Mouse (Mus musculus) embryonic stem cell, embryonic (primary cell): ENCODE results near the gene A4gnt.

ENCODE experiments used
- CTCF ChIA-PET, 4 experiments: fragments of 300-600 bp in 2 of 4; fragments of 350-600 bp in 2 of 4; sonication (Branson Sonifier 250); formaldehyde crosslinking; loops; one replicate each; lab custom pipeline; 2022; ENCODE audit warnings: inconsistent platforms in 2 of 4; lab: Charles Lee
- POLR2A ChIA-PET, 4 experiments: fragments of 300-600 bp in 2 of 4; fragments of 350-600 bp in 2 of 4; sonication (Branson Sonifier 250); formaldehyde crosslinking; loops; one replicate each; lab custom pipeline; 2022; ENCODE audit warnings: antibody characterized with exemption in 4 of 4, inconsistent platforms in 1 of 4; lab: Charles Lee

The A4gnt gene

DNA sequence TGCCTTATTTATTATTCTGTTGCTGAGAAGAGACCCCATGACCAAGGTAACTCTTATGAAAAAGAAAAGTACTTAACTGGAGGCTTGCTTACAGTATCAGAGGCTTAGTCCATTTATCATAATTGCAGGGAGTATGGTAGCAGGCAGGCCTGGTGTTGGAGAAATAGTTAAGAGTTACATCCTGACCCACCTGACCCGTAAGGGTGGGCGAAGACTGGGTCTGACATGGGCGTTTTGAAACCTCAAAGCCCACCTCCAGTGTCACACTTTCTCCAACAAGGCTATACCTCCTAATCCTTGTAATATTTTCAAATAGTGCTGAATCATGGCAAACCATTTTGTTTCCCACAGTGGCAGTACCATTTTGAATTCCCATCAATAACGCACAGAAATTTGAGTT lies 16.3 kb downstream of the A4gnt start:
- POLR2A ChIA-PET: interaction anchor here in 2 of 4 experiments (0.8 to 1.7 kb wide), 12 partner anchors 9 to 249 kb away, joined by 3 to 11 read pairs (median 4); partner anchors contain the start of genes Armc8 (in 1 of the 2) and Dbr1 (in 1 of the 2)
- CTCF ChIA-PET: interaction anchor here in 2 of 4 experiments (1.3 to 2.3 kb wide), 2 partner anchors 33 to 41 kb away, joined by 4 to 7 read pairs; no protein-coding TSS in a partner anchor

DNA sequence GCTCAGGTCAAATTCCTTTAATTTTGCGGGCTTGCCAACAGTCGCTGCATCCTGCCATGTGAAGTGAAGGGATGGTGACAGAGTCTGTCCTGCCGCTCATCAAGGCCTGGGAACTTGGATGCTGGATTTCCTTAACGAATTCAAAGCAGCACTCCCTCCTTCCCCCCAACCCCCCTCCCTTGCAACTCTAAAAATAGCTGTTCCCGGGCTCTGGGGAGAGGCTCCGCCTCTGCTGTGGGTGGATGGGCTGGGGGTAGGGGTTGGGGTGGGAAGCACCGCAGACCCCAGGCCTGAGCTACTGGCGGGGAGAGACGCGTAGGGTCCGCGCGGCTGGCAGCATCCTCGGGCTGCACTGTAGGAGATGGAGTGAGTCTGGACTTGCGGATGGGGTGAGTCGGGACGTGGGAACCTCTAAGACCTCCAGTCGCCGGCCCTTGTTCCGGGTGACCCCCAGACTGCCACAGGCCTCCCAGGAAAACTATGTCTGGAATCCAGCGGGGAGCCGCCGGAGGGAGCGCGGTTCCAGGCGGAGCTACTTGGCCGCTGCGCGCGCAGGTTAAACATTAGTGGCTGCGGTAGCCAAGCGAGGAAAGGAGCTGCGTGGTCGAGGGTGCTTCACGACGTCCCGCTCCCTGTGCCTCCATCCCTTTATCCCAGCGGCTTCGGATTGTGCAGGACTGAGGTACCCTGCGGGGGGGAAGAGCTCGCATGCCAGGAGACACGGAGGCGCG lies 17.1 kb downstream of the A4gnt start, which contains the start of gene Dzip1l:
TSS of gene Dzip1l (plus strand) at position 216 of the 731 bp plus-strand sequence.
- ChIA-PET CTCF (interaction anchor here (0.6 to 2.3 kb wide), 15 partner anchors 20 to 576 kb away, joined by 3 to 10 read pairs (median 4); partner anchors contain the start of genes Mras (in 1 of the 4) and Nme9 (in 1 of the 4)), POLR2A (interaction anchor here (0.5 to 1.7 kb wide), 35 partner anchors 8 to 1248 kb away, joined by 3 to 11 read pairs (median 3); partner anchors contain the start of genes Armc8 (in 3 of the 4) and Dbr1 (in 1 of the 4))

- ChIA-PET POLR2A (interaction anchor here in 3 of 4 experiments (0.7 to 1.7 kb wide), 21 partner anchors 10 to 1013 kb away, joined by 3 to 11 read pairs (median 5); partner anchors contain the start of genes Armc8 (in 3 of the 3) and Dbr1 (in 1 of the 3)), CTCF (interaction anchor here (1.0 to 2.3 kb wide), 8 partner anchors 21 to 180 kb away, joined by 4 to 10 read pairs (median 4); partner anchors contain the start of gene Nme9 (in 1 of the 4))
Observed at GRCm38 (mm10) chr9:99630071-99630470, 17.8 kb downstream of the A4gnt start.

DNA sequence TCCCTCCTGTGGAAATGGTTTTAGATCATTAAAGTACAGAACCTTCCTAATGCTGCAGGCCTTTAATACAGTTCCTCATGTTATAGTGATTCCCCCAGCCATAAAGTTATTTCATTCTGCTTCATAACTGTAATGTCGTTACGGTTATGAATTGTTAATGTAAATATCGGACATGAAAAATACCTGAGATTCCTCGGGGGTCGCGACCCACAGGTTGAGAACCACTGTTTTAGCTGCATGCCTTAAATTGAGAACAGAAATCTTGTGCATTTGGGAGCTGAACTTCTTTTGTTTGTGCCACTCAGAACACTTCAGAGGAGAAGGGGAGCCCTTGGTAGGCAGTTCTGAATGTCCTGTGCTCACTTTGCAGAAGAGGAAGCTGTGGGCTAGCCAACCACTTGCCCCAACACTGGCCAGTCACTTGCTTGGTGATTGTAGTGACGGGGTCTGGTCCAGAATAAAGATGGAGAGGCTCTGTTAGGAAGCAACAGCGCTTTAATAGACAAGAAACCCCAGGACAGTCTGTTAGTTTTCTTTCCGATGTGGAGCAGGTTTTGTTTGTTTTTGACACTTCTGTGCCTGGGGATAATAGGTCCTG lies 18.3 kb downstream of the A4gnt start:
- CTCF ChIA-PET: interaction anchor here in 2 of 4 experiments (1.6 to 1.8 kb wide), 2 partner anchors 31 to 180 kb away, joined by 4 to 10 read pairs; partner anchors contain the start of gene Nme9 (in 1 of the 2)
- POLR2A ChIA-PET: interaction anchor here in 1 of 4 experiments (0.7 to 1.7 kb wide), 5 partner anchors 13 to 1012 kb away, joined by 3 to 6 read pairs (median 3); partner anchors contain the start of gene Armc8

DNA sequence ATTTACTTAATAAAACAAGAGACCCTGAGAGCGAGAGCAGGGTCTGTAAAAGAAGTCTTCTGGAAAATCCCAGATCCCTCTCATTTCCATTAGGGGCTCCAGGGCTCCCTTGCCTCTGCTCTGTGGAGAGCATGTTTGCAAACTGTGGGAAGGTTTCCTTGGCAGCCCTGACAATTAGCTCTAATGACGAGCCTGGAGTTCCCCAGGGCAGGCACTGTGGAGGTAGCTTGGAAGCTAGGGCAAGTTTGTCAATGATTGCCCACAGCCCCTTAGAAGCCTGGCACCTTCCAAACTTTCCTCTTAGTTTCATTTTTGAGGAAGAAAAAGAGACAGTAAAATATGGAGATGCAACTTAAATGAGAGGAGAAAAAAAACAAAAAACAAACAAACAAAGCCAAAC lies 19.5 kb downstream of the A4gnt start:
- ChIA-PET POLR2A (interaction anchor here in 2 of 4 experiments (0.6 to 1.7 kb wide), 4 partner anchors 16 to 580 kb away, joined by 3 to 6 read pairs (median 4); no protein-coding TSS in a partner anchor), CTCF (interaction anchor here in 2 of 4 experiments (0.6 to 1.1 kb wide), 2 partner anchors 30 to 59 kb away, joined by 3 to 4 read pairs; no protein-coding TSS in a partner anchor)

GRCm38 (mm10) chr9:99632264-99632663 lies 20.0 kb downstream of the A4gnt start:
- CTCF ChIA-PET: interaction anchor here in 2 of 4 experiments (0.6 to 1.1 kb wide), 2 partner anchors 30 to 59 kb away, joined by 3 to 4 read pairs; no protein-coding TSS in a partner anchor
- POLR2A ChIA-PET: interaction anchor here in 2 of 4 experiments (0.6 to 1.7 kb wide), 7 partner anchors 15 to 579 kb away, joined by 3 to 6 read pairs (median 4); partner anchors contain the start of gene Dbr1 (in 1 of the 2)

DNA sequence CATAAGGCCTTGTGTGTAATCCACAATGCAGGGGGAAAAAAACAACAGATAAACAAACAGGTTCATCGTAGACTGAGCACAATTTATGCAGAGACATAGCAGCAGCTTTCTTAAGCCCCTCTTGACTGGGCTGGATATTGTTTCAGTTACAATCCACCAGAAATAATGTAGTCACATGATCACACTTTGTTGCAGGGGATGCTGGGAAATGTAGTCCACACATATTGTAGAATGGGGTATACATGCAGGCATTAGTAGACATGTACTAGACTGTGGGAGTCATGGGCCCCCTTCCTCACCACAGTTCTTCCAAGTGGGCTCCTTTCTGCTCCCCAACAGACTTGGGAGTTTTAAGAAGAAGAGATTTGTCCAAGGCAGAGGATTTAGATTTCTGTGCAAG lies 24.5 kb downstream of the A4gnt start:
- ChIA-PET POLR2A (no interaction called here), CTCF (no interaction called here)

DNA sequence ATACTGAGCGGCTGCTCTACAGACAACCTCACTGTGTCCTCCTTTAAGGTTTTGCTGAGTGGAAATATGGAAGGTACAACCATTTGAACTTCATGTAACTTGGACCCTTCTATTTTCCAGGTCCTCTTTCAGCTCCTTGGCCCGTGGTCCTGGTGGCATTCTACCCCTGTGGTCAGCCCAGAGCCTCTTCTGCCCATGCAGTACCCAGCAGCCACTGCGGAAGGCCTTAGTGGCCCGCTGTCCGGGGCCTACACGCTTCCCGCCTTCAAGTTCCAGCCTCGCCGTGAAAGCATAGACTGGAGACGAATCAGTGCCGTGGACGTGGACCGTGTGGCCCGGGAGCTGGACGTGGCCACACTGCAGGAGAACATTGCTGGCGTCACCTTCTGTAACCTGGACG lies 24.9 kb downstream of the A4gnt start:
- CTCF ChIA-PET: interaction anchor here in 1 of 4 experiments (1.1 kb wide), 1 partner anchor 50 kb away, joined by 4 read pairs; no protein-coding TSS in a partner anchor
- POLR2A ChIA-PET: interaction anchor here in 1 of 4 experiments (0.8 kb wide), 1 partner anchor 9 kb away, joined by 4 read pairs; the partner anchor contains the start of gene Dzip1l

- POLR2A ChIA-PET: interaction anchor here in 1 of 4 experiments (0.5 to 0.8 kb wide), 2 partner anchors 9 to 187 kb away, joined by 3 to 4 read pairs; partner anchors contain the start of gene Dzip1l
- CTCF ChIA-PET: interaction anchor here in 1 of 4 experiments (0.5 to 1.1 kb wide), 2 partner anchors 50 to 828 kb away, joined by 3 to 4 read pairs; no protein-coding TSS in a partner anchor
Observed at GRCm38 (mm10) chr9:99637736-99638135, 25.4 kb downstream of the A4gnt start.

DNA sequence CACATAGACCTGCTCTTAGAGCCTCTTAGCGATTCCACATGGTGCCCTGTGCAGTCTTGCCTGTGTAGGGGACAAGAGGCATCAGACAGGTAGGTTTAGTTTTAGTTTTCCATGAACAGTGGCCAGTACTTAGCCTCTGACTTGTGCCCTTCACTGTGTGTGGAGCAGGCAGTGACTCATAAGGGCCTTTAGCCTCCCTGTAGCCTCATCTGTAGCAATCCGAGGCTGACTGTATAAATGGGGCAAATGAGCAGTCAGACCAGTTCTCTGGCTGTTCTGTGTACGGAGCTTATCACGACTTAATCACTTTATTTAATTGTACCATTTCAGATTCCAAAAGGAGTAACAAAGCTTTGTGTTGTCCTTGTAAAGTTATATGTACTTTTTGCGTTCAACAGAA lies 27.7 kb downstream of the A4gnt start:
- ChIA-PET CTCF (interaction anchor here in 1 of 4 experiments (0.7 kb wide), 1 partner anchor 22 kb away, joined by 3 read pairs; no protein-coding TSS in a partner anchor), POLR2A (interaction anchor here in 3 of 4 experiments (0.5 to 1.2 kb wide), 3 partner anchors 10 to 400 kb away, joined by 3 read pairs; partner anchors contain the start of gene Dzip1l (in 1 of the 3))

- ChIA-PET POLR2A (interaction anchor here in 2 of 4 experiments (1.2 to 1.4 kb wide), 2 partner anchors 16 kb away, joined by 3 read pairs; partner anchors contain the start of gene Dzip1l (in 1 of the 2)), CTCF (interaction anchor here in 2 of 4 experiments (0.5 to 0.8 kb wide), 3 partner anchors 10 to 147 kb away, joined by 3 to 13 read pairs (median 4); no protein-coding TSS in a partner anchor)
Observed at GRCm38 (mm10) chr9:99645416-99645815, 33.1 kb downstream of the A4gnt start.

DNA sequence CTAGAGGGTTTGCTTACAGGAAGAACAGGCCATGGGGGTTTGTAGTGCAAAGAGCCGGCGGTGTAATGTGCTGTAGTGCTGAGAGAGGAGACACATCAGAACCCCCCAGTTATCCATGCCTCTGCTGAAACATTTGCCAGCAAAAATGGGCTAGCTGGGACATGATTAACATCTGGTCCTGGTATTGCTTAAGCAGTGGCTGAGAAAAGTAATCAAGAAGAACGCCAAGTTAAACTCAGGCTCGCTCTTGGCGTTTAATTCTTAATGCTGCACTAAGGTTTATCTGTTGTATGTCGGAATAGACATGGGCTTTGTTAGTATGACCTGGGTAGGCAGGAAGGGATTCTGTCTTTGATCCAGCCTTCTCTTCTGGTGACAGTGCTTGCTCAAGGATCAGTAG lies 33.8 kb downstream of the A4gnt start:
- CTCF ChIA-PET: no interaction called here
- POLR2A ChIA-PET: interaction anchor here in 1 of 4 experiments (0.6 kb wide), 2 partner anchors 13 to 49 kb away, joined by 3 to 5 read pairs; no protein-coding TSS in a partner anchor

DNA sequence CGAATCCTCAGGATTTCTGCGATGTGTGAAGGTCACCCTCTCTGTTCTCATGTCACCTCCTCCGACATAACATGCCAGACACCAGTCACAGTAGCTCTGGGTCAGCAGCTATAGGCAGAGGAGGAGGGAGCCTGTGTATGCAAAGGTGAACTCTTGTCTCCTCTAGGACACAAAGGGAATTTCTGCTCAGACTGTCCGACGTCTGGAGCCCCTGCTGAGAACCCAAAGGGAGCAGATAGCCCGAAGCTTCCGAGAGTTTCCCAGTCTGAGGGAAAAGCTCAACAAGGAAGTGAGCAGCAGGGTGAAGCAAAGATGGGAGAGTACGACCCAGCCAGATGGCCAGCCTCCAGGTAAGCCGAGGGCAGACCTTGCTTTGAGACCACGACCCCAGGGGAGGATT lies 48.5 kb downstream of the A4gnt start:
- ChIA-PET CTCF (interaction anchor here in 3 of 4 experiments (1.0 to 4.0 kb wide), 5 partner anchors 27 to 192 kb away, joined by 3 to 40 read pairs (median 9); no protein-coding TSS in a partner anchor), POLR2A (interaction anchor here in 3 of 4 experiments (1.1 to 2.4 kb wide), 8 partner anchors 16 to 189 kb away, joined by 3 to 10 read pairs (median 6); partner anchors contain the start of gene Dzip1l (in 2 of the 3))

- ChIA-PET CTCF (interaction anchor here (0.5 to 4.0 kb wide), 80 partner anchors 8 to 785 kb away, joined by 3 to 40 read pairs (median 4); partner anchors contain the start of genes Dzip1l (in 3 of the 4), Armc8 (in 1 of the 4), Dbr1 (in 1 of the 4) and Gm1123 (in 1 of the 4)), POLR2A (interaction anchor here in 3 of 4 experiments (0.6 to 2.4 kb wide), 23 partner anchors 10 to 1097 kb away, joined by 3 to 10 read pairs (median 4); partner anchors contain the start of genes Armc8 (in 2 of the 3), Dzip1l (in 2 of the 3) and Dbr1 (in 1 of the 3))
Observed at GRCm38 (mm10) chr9:99661606-99662166, 49.4 kb downstream of the A4gnt start.

- CTCF ChIA-PET: interaction anchor here (0.5 to 4.0 kb wide), 82 partner anchors 8 to 784 kb away, joined by 3 to 40 read pairs (median 4); partner anchors contain the start of genes Dzip1l (in 3 of the 4), Armc8 (in 1 of the 4), Dbr1 (in 1 of the 4) and Gm1123 (in 1 of the 4)
- POLR2A ChIA-PET: interaction anchor here in 3 of 4 experiments (0.6 to 2.4 kb wide), 15 partner anchors 9 to 1097 kb away, joined by 3 to 7 read pairs (median 4); partner anchors contain the start of genes Armc8 (in 2 of the 3), Dzip1l (in 2 of the 3) and Dbr1 (in 1 of the 3)
Observed at GRCm38 (mm10) chr9:99662406-99662805, 50.1 kb downstream of the A4gnt start.

DNA sequence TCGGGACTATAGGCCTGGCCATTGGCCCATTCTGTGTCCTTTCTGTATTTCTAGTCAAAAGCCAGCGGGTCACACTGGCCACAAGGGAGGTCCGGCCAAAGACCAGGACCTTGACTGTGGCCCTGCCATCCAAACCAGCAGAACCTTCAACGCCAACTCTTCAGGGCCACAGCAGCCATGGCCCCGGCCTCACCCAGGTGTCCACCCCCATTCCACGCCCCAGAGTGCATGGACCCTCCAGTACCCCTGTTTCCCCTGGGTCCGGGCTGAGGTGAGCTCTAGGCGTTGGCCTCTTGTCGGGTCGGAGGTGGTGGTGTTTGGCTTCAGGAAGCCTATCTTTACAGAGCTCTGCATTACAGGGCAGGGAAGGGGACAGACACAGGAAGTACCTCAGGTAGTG lies 50.6 kb downstream of the A4gnt start:
- ChIA-PET POLR2A (interaction anchor here in 2 of 4 experiments (0.9 to 1.6 kb wide), 8 partner anchors 11 to 204 kb away, joined by 3 to 6 read pairs (median 5); partner anchors contain the start of genes Armc8 (in 1 of the 2), Dbr1 (in 1 of the 2) and Dzip1l (in 1 of the 2)), CTCF (interaction anchor here (0.6 to 4.0 kb wide), 52 partner anchors 8 to 783 kb away, joined by 3 to 40 read pairs (median 5); partner anchors contain the start of genes Dzip1l (in 2 of the 4), Armc8 (in 1 of the 4) and Dbr1 (in 1 of the 4))
